ENCODE assay signal across 22 mouse cellular contexts in the genomic region with DNA sequence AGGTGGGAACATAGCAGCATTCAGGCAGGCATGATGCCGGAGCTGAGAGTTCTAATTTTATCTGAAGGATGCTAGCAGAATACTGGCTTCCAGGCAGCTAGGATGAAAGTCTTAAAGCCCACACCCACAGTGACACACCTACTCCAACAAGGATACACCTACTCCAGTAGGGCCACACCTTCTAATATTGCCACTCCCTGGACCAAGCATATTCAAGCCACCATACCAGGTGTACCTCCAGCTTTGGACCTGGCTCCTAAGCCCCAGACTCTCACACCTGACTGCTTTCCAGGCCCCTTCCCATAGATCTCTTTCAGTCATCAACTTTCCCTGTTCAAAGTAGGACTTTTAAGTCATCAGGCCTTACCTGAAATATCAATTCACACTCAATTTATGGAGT. TPM values are rescaled to one million over a fixed set of nuclear protein-coding genes. Genes with fewer than 3 reads are reported as not detected.
DNase-seq lines count a peak whose midpoint lies in the region; ATAC-seq and TF ChIP-seq lines count a peak whose summit lies in the region.
"Had no signal": no experiment of that assay in that cellular context is flagged by ENCODE, and none has a peak within 500 bp of the region (broad histone marks: within the 10 kb centered on the region; RNA-seq: fewer than 3 reads in every experiment).

No protein-coding gene starts in this region.

- no peak for TF ChIP-seq EP300 in stomach, postnatal 0 days (optimal IDR thresholded peaks at IDR 0.05)

- no peaks in the 10 kb centered on the region for H3K4me1 ChIP-seq in stomach, postnatal 0 days (replicated peaks; ENCODE audit: control insufficient read depth, insufficient read depth)
- no peaks in the 10 kb centered on the region for H3K4me1 ChIP-seq in hindbrain, embryonic 13.5 days (replicated peaks)

- H3K4me3 ChIP-seq in stomach, postnatal 0 days (ENCODE audit: low read depth, low read length): no peak overlapping the region
- H3K4me3 ChIP-seq in hindbrain, embryonic 13.5 days: no peak overlapping the region

- H3K4me2 ChIP-seq in stomach, postnatal 0 days (replicated peaks; ENCODE audit: low read depth): no peak overlapping the region
- H3K4me2 ChIP-seq in hindbrain, embryonic 13.5 days: no peak overlapping the region

- H3K27ac ChIP-seq in stomach, postnatal 0 days (replicated peaks): no peak overlapping the region
- no peak overlapping the region for H3K27ac ChIP-seq in hindbrain, embryonic 13.5 days

- H3K9ac ChIP-seq in stomach, postnatal 0 days (ENCODE audit: low read length): no peak overlapping the region
- no peak overlapping the region for H3K9ac ChIP-seq in hindbrain, embryonic 13.5 days

- H3K27me3 ChIP-seq in stomach, postnatal 0 days (ENCODE audit: control insufficient read depth, insufficient read depth, low read length): no peaks in the 10 kb centered on the region
- H3K27me3 ChIP-seq in hindbrain, embryonic 13.5 days: no peaks in the 10 kb centered on the region
- H3K27me3 ChIP-seq: CH12.LX had no signal

- no peak for TF ChIP-seq CTCF in stomach, postnatal 0 days (IDR thresholded peaks at IDR 0.05; ENCODE audit: low read depth)

- intact Hi-C loops in heart, postnatal 10 days (cut with DNase I): no loop called here

- H3K9me3 ChIP-seq in stomach, postnatal 0 days (ENCODE audit: control insufficient read depth, low read length): no peaks in the 10 kb centered on the region
- H3K9me3 ChIP-seq in hindbrain, embryonic 13.5 days: no peaks in the 10 kb centered on the region
- H3K9me3 ChIP-seq: G1E had no signal

- peak; percentile 71; the same call in 1 of the 2 replicates for ATAC-seq in stomach, postnatal 0 days (ENCODE audit: low FRiP score, low TSS enrichment)
- ATAC-seq in hindbrain, embryonic 13.5 days (ENCODE audit: low FRiP score): no peak
- ATAC-seq: activated CD4-positive, CD25-positive, alpha-beta regulatory T cell, adult 4 months; CD4-positive, CD25-positive, alpha-beta regulatory T cell, adult 4 months; Patski had no signal

- peak; percentile 55 for DNase-seq in heart, adult 11 months
- DNase-seq in heart, postnatal 10 days: no peak
- DNase-seq in stomach, postnatal 0 days (ENCODE audit: low spot score): no peak
- DNase-seq: adrenal gland, adult 2 months; adrenal gland, adult 8-10 months; adrenal gland, postnatal 10 days; adrenal gland, postnatal 14 days; adrenal gland, postnatal 25 days; adrenal gland, postnatal 36 days; B cell, adult 2 months; cerebellum, adult 11 months; cerebellum, adult 11-12 months; cerebellum, adult 18-20 months had no signal

- 87% methylated on average over 1 of the region's 1 CpGs for WGBS in stomach, postnatal 0 days
- 97% methylated on average over 1 of the region's 1 CpGs for WGBS in hindbrain, embryonic 13.5 days

- H3K36me3 ChIP-seq in stomach, postnatal 0 days (ENCODE audit: control insufficient read depth, insufficient read depth, low read length): no peaks in the 10 kb centered on the region
- H3K36me3 ChIP-seq in hindbrain, embryonic 13.5 days: no peaks in the 10 kb centered on the region
- H3K36me3 ChIP-seq: G1E had no signal

RNA-seq across cellular contexts. Expression of gene Iyd, which starts 19.1 kb away (rescaled TPM):
- under 1 TPM in 1 of 2 experiments, not detected in 1; 0.79 TPM for total RNA-seq in heart, postnatal 10 days (2021)
- 33.5 and 35.5 TPM in 2 replicates for polyA plus RNA-seq in stomach, postnatal 0 days (2015; fragmentation: Nextera tagmentation; extraction: Ambion mirVana)
- polyA plus RNA-seq in hindbrain, embryonic 13.5 days (2015; fragmentation: Nextera tagmentation; extraction: Ambion mirVana): 0.21 and 0.61 TPM in 2 replicates
- total RNA-seq: adrenal gland, postnatal 36 days; CH12.LX; ES-E14; MEL had no signal
- polyA plus RNA-seq: activated CD4-positive, CD25-positive, alpha-beta regulatory T cell, adult 4 months; C2C12; CD4-positive, CD25-positive, alpha-beta regulatory T cell, adult 4 months; G1E; Patski had no signal

Comparison
In these comparisons a context has a peak if more than half of its experiments do, and no peak if none do; other contexts are left out.
1. RNA of gene Iyd, which starts 19.1 kb away (polyA plus RNA-seq): 33.5 to 35.5 TPM in stomach, postnatal 0 days; 0.21 to 0.61 TPM in hindbrain, embryonic 13.5 days; every median in the first group is over 10 times any median in the second.